Comparison of ENCODE assay signal across 26 mouse cellular contexts in genomic region chr5:148366455-148366854, GRCm38 (mm10).
"Had no signal": no experiment of that assay in that cellular context is flagged by ENCODE, and none has a peak within 500 bp of the region (broad histone marks: within the 10 kb centered on the region; RNA-seq: fewer than 3 reads in every experiment).

No protein-coding gene starts in this region.

- H3K9me3 ChIP-seq: hindbrain, embryonic 15.5 days; limb, embryonic 10.5 days; liver, embryonic 13.5 days had no signal

- H3K4me3 ChIP-seq: heart, adult 2 months; heart, embryonic 13.5 days; heart, embryonic 15.5 days; hindbrain, embryonic 13.5 days; hindbrain, embryonic 15.5 days; layer of hippocampus, adult 2 months; left cerebral cortex, adult 2 months; limb, embryonic 10.5 days; limb, embryonic 12.5 days; liver, embryonic 13.5 days had no signal

- ATAC-seq: hindbrain, postnatal 0 days; intestine, embryonic 16.5 days had no signal

- H3K27me3 ChIP-seq: heart, embryonic 13.5 days; heart, embryonic 15.5 days; hindbrain, embryonic 13.5 days; hindbrain, embryonic 15.5 days; limb, embryonic 12.5 days; liver, embryonic 13.5 days had no signal

- H3K27ac ChIP-seq: heart, adult 2 months; heart, embryonic 13.5 days; heart, embryonic 15.5 days; hindbrain, embryonic 13.5 days; hindbrain, embryonic 15.5 days; hindbrain, postnatal 0 days; layer of hippocampus, adult 2 months; left cerebral cortex, adult 2 months; limb, embryonic 10.5 days; limb, embryonic 12.5 days; liver, embryonic 13.5 days had no signal

- H3K9ac ChIP-seq: heart, embryonic 13.5 days; heart, embryonic 15.5 days; hindbrain, embryonic 13.5 days; hindbrain, embryonic 15.5 days; limb, embryonic 12.5 days; liver, embryonic 13.5 days had no signal

- H3K4me1 ChIP-seq: hindbrain, embryonic 13.5 days; hindbrain, embryonic 15.5 days had no signal

- H3K4me2 ChIP-seq: heart, embryonic 11.5 days; heart, embryonic 13.5 days; heart, embryonic 15.5 days; hindbrain, embryonic 13.5 days; hindbrain, embryonic 15.5 days; limb, embryonic 12.5 days; liver, embryonic 11.5 days; liver, embryonic 13.5 days had no signal

- H3K36me3 ChIP-seq: hindbrain, embryonic 15.5 days; limb, embryonic 12.5 days had no signal

- DNase-seq: gastrocnemius, postnatal 14 days; gastrocnemius, postnatal 36 days; heart, adult 11 months; heart, adult 2 months; heart, postnatal 14 days; heart, postnatal 36 days; kidney, adult 11 months; kidney, adult 2 months; kidney, adult 9 months; kidney, postnatal 10 days; kidney, postnatal 25 days; kidney, postnatal 4 days; liver; liver, embryonic 13.5 days had no signal
